Mouse (Mus musculus): ENCODE results near the gene Stat5a.

GRCm38 (mm10) chr11:100927386-100927785 is 68.2 kb downstream of the Stat5a start:
- TF ChIP-seq CTCF (IDR thresholded peaks at IDR 0.05; ENCODE audit: low read depth) (no peak), EP300 (IDR thresholded peaks at IDR 0.05; ENCODE audit: low read depth) (no peak)
